Mouse (Mus musculus) testis, postnatal 14 days (tissue): ENCODE measurements around the gene Adar.
"Not testable (repeated sequence)": the region's sequence is repeated elsewhere in the genome, so short reads cannot be mapped to it uniquely, and the experiment has no call there.

ENCODE experiments used
- DNase-seq: peaks from one replicate; pipeline ENCODE4 v3.0.0; 2021; ENCODE audit warnings: low spot score

The Adar gene

DNA sequence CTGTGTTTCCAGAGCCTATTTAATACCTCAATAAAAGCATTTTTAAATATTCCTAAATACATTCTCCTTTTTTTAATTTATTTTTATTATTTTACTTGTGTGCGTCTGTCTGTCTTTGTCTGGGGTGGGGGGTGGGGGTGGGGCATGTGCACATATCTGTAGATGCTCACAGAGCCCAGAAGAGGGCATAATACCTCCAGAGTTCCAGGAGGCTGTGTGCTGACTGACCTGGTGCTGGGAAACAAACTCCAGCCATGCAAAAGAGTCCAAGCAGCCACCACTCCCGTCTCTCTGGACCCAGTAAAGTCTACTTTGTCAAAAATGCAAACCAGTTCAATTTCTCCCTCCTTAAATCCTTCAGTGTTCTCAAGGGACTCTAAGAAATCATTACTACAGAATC is 79.8 kb downstream of the Adar start:
- DNase-seq = no peak

DNA sequence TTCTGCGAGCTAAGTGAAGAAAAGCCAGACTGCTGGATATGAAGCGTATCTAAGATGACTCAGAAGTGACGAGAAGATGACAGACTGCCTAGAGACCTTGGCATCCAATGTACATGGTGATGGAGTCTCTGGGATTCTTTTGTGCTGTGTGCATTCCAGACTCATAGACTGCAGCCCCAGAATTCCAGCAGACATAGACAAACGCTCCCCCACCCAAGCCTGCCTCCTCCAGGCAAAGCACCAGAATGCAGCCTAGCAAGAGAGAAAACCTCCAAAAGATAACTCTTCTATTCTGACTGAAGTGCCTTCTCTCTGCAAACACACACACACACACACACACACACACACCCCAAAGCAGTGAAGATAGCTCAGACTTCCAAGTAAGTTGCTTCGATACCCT is 80.9 kb downstream of the Adar start:
- no peak for DNase-seq

DNA sequence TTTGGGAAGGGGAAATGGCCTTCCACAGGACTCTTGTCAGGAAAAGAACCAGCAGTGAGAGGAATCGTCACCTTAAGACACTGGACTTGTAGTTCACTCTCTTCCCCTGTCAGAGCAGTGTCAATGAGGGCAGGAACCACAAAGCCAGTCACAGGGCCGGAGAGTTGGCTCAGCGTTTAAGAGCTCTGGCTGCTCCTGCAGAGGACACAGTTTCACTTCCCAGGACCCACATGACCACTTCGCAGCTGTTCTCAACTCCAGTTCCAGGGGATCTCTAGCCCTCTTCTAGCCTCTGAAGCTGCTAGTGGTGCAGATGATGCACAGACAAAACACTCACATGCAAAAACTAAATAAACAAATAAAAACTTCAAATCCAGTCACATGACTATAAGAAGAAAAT is 81.5 kb downstream of the Adar start:
- no peak for DNase-seq

DNA sequence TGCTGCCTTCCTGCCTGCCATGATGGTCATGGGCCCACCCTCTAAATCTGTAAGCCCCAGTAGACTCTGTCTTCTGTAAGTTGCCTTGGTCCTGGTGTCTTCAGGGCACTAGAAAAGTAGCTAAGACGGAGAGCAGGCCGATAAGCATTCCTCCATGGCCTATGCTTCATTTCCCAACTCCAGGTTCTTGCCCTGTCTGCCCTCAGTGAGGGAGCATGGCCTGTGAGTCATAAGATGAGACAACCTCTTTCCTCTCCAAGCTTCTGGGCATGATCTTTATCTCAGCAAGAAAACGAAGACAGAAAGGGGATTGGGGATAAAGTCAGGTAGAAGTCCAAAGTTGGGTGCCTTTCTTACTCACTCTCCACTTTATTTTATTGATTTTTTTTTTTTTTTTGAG is 83.7 kb downstream of the Adar start:
- DNase-seq = no peak

DNA sequence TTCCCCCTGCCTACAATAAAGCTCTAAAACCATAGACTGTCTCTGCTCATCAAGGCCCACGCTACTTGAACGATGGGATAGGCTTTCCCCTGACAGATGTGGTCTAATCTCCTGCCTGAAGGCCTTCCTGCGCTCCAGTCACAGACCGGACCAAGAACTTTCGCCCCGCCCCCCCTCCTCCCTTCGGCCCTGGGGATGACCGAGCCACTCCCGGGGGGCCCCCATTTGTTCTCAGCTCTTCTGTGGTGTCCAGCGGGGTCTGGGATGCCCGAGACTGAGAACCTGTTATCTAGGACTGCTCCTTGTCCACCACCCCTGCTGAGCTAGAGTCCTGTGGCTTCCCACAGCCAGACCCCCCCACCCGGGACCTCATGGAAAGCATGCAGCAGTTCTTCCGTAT is 84.7 kb downstream of the Adar start:
- DNase-seq = no peak

DNA sequence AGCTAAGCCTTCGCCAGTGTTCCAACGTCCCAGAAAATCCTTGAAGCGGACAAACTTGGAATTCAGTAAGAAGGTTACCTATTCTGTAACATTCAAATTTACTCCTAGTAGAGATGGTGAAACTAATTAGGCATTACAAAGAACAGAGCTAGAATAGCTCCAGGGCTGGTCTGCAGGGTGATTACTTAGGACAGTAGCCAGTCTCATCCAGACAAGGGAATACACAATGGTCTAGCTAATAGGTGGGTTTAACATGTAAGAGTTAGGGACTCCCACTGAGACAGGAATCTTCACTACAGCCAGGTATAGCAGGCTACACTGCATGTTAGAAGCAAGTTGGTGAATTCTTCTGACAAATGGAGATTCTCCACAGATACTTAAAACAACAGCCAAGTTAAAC is 85.3 kb downstream of the Adar start:
- DNase-seq = not testable (repeated sequence)

DNA sequence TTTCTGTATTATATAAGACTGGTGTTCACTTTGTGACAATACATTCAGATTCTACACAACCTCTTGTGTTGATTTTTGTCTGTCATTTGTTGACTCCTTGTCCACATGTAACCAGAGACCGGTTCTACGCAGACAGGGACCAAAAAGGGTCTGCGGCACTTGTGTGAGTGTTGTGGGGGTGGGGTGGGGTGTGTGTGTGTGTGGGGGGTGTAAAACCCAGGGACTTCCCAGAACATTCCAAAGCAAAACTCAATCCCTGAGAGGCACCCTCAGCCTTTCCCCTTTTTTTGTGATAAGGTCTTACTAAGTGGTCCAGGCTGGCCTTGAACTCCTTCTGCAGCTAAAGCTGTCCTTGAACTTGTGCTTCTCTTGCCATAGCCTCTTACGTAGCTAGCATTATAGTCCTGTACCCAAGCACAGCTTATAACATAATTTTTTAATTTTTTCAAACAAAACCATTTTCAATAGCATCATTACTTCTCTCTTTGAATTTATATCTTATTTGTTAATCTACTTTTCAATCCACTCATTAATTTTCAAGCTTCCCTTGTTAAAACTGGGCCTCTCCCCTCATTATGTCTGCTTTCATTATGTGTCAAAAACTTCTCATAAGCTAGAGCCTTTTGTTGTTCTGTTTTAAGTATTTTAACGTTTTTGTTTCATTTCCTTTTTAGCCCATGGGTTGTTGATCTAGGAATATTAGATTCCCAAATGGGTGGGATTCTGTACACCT is 86.1 kb downstream of the Adar start:
- DNase-seq = no peak

DNA sequence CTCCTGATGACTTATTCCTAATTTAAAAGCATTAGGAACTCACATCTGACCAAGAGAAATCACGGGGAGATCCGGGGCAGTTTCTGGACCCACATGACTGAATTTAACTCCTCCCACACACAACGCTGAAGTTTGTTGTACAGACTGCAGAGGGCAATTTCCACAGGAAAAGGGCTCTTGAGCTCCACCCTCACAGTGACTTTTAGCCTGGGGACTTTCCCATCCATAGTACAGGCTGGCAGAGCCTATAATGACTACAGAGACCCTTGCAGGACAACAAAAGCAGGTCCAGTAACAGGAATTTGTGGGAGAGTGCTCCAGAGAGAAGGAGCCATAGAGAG is 86.7 kb downstream of the Adar start:
- no peak for DNase-seq

DNA sequence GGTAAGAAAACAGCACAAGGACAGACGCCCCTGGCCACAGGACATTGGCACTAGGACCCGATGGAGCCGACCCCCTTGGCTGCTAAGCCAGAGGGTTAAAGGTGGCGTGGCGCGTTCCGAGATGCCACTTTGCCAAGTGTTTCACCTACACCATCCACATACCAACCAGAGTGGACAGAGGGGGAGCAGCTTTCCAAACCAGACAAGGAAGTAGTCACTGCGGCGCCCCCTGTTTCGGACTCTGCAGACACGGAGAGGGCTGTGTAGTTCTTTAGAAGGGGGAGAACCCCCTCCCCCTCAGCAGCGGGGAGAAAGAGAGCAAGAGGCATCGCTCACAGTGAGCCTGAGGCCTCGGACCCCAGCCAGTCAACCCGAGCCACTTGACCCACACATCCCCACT is 88.1 kb downstream of the Adar start:
- DNase-seq = no peak
